Mouse (Mus musculus): Measurements from ENCODE around the gene Hoxc6. TPM values are rescaled to one million over a fixed set of nuclear protein-coding genes. Genes with fewer than 3 reads are reported as not detected.

The Hoxc6 gene
- polyA plus RNA-seq, 1 experiment from 2014 or later: not detected

GRCm38 (mm10) chr15:102979936-102980335, 18.1 kb upstream of the Hoxc6 start:
- TF ChIP-seq CTCF (IDR thresholded peaks at IDR 0.05; ENCODE audit: low read depth): no peak
- no peak for TF ChIP-seq EP300 (IDR thresholded peaks at IDR 0.05; ENCODE audit: low read depth)
- H3K27ac ChIP-seq (ENCODE audit: low read depth): no peak overlapping the region
- peaks cover 13% of the 10 kb centered on the region for H3K4me1 ChIP-seq (ENCODE audit: insufficient read depth)
- H3K4me3 ChIP-seq (ENCODE audit: low read depth, low read length): no peak overlapping the region
- H3K27me3 ChIP-seq (ENCODE audit: insufficient read depth, low read length): peaks cover 98% of the 10 kb centered on the region
- 22% methylated on average over 1 of the region's 1 CpGs for WGBS (ENCODE audit: insufficient replicate concordance)
- H3K9me3 ChIP-seq (ENCODE audit: low read length): no peaks in the 10 kb centered on the region
- ATAC-seq: no peak
- no peaks in the 10 kb centered on the region for H3K36me3 ChIP-seq (replicated peaks; ENCODE audit: insufficient read depth, low read length)
- H3K4me2 ChIP-seq (ENCODE audit: low read depth, low read length): no peak overlapping the region
- no peak overlapping the region for H3K9ac ChIP-seq (replicated peaks)
- DNase-seq: no peak

DNA sequence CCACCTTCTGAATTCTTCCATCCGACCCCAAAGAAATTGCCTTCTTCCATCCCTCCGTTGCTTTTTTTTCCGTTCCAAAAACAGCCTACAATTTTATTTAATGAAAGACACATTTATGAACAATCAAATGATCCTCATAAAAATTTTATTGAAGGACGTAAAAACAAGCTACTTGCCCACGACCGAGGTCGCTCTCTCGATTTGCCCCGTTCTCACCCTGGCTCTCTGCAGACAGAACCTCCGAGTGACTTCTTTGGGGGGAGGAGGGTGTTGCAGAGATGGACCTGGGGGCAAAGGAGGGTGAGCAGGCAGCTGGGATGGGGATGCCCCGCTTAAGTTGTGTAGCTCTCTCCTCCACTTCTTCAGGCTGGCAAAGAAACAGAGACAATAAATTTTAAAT, 17.7 kb upstream of the Hoxc6 start:
- Histone ChIP-seq H3K27me3 (ENCODE audit: insufficient read depth, low read length) (peaks cover 98% of the 10 kb centered on the region), H3K9me3 (ENCODE audit: low read length) (no peaks in the 10 kb centered on the region), H3K36me3 (replicated peaks; ENCODE audit: insufficient read depth, low read length) (no peaks in the 10 kb centered on the region), H3K4me1 (ENCODE audit: insufficient read depth) (peaks cover 13% of the 10 kb centered on the region), H3K9ac (replicated peaks) (no peak overlapping the region), H3K4me2 (ENCODE audit: low read depth, low read length) (no peak overlapping the region), H3K4me3 (ENCODE audit: low read depth, low read length) (no peak overlapping the region), H3K27ac (ENCODE audit: low read depth) (no peak overlapping the region)
- DNase-seq (no peak), ATAC-seq (no peak)
- WGBS (ENCODE audit: insufficient replicate concordance): 11% methylated on average over 11 of the region's 11 CpGs
- TF ChIP-seq CTCF (IDR thresholded peaks at IDR 0.05; ENCODE audit: low read depth): no peak

GRCm38 (mm10) chr15:102980912-102981311, 17.1 kb upstream of the Hoxc6 start:
- ATAC-seq (no peak), DNase-seq (no peak)
- Histone ChIP-seq H3K9ac (replicated peaks) (no peak overlapping the region), H3K4me1 (ENCODE audit: insufficient read depth) (peaks cover 13% of the 10 kb centered on the region), H3K36me3 (replicated peaks; ENCODE audit: insufficient read depth, low read length) (no peaks in the 10 kb centered on the region), H3K4me2 (ENCODE audit: low read depth, low read length) (no peak overlapping the region), H3K27ac (ENCODE audit: low read depth) (no peak overlapping the region), H3K27me3 (ENCODE audit: insufficient read depth, low read length) (peaks cover 98% of the 10 kb centered on the region), H3K4me3 (ENCODE audit: low read depth, low read length) (no peak overlapping the region), H3K9me3 (ENCODE audit: low read length) (no peaks in the 10 kb centered on the region)
- TF ChIP-seq CTCF (IDR thresholded peaks at IDR 0.05; ENCODE audit: low read depth) (no peak), EP300 (IDR thresholded peaks at IDR 0.05; ENCODE audit: low read depth) (no peak)
- WGBS (ENCODE audit: insufficient replicate concordance): 0% methylated on average over 14 of the region's 14 CpGs

GRCm38 (mm10) chr15:102981379-102982288, 16.4 kb upstream of the Hoxc6 start:
- Histone ChIP-seq H3K4me1 (ENCODE audit: insufficient read depth) (peaks cover 13% of the 10 kb centered on the region), H3K9ac (replicated peaks) (no peak overlapping the region), H3K9me3 (ENCODE audit: low read length) (no peaks in the 10 kb centered on the region), H3K27me3 (ENCODE audit: insufficient read depth, low read length) (peaks cover 98% of the 10 kb centered on the region), H3K27ac (ENCODE audit: low read depth) (no peak overlapping the region), H3K4me3 (ENCODE audit: low read depth, low read length) (peak overlapping the region; percentile 24), H3K4me2 (ENCODE audit: low read depth, low read length) (peak overlapping the region; percentile 35), H3K36me3 (replicated peaks; ENCODE audit: insufficient read depth, low read length) (no peaks in the 10 kb centered on the region)
- no peak for TF ChIP-seq EP300 (IDR thresholded peaks at IDR 0.05; ENCODE audit: low read depth)
- TF ChIP-seq CTCF (IDR thresholded peaks at IDR 0.05; ENCODE audit: low read depth): no peak
- no peak for ATAC-seq
- peak; percentile 23 for DNase-seq
- 1% methylated on average over 88 of the region's 88 CpGs for WGBS (ENCODE audit: insufficient replicate concordance)

GRCm38 (mm10) chr15:102983716-102984115, 14.3 kb upstream of the Hoxc6 start:
- no peaks in the 10 kb centered on the region for H3K9me3 ChIP-seq (ENCODE audit: low read length)
- H3K4me2 ChIP-seq (ENCODE audit: low read depth, low read length): no peak overlapping the region
- ATAC-seq (no peak), DNase-seq (no peak)
- WGBS (ENCODE audit: insufficient replicate concordance): 2% methylated on average over 12 of the region's 12 CpGs
- no peak overlapping the region for H3K4me3 ChIP-seq (ENCODE audit: low read depth, low read length)
- H3K4me1 ChIP-seq (ENCODE audit: insufficient read depth): peaks cover 5% of the 10 kb centered on the region
- no peak for TF ChIP-seq CTCF (IDR thresholded peaks at IDR 0.05; ENCODE audit: low read depth)
- no peak for TF ChIP-seq EP300 (IDR thresholded peaks at IDR 0.05; ENCODE audit: low read depth)
- no peak overlapping the region for H3K9ac ChIP-seq (replicated peaks)
- no peak overlapping the region for H3K27ac ChIP-seq (ENCODE audit: low read depth)
- no peaks in the 10 kb centered on the region for H3K36me3 ChIP-seq (replicated peaks; ENCODE audit: insufficient read depth, low read length)
- peaks cover 98% of the 10 kb centered on the region for H3K27me3 ChIP-seq (ENCODE audit: insufficient read depth, low read length)

DNA sequence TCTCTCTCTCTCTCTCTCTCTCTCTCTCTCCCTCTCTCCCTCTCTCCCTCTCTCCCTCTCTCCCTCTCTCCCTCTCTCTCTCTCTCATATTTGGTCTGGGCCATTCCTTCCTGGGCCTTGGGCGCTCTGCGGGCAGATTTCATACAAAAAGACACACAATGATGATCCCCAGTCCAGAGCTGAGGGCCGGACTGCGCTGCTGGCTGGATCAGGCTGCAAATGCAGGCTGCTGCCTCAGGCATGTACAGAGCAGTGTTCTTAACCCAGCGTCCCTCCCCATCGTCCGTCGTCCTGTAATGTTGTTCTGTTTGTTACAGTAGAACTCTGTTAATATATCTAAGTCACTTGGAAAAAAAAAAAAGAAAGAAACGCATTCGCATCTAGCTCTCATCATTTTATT, 13.5 kb upstream of the Hoxc6 start:
- Histone ChIP-seq H3K9ac (replicated peaks) (no peak overlapping the region), H3K4me1 (ENCODE audit: insufficient read depth) (peaks cover 5% of the 10 kb centered on the region), H3K4me3 (ENCODE audit: low read depth, low read length) (no peak overlapping the region), H3K4me2 (ENCODE audit: low read depth, low read length) (no peak overlapping the region), H3K36me3 (replicated peaks; ENCODE audit: insufficient read depth, low read length) (no peaks in the 10 kb centered on the region), H3K27me3 (ENCODE audit: insufficient read depth, low read length) (peaks cover 98% of the 10 kb centered on the region), H3K27ac (ENCODE audit: low read depth) (no peak overlapping the region), H3K9me3 (ENCODE audit: low read length) (no peaks in the 10 kb centered on the region)
- TF ChIP-seq CTCF (IDR thresholded peaks at IDR 0.05; ENCODE audit: low read depth) (no peak), EP300 (IDR thresholded peaks at IDR 0.05; ENCODE audit: low read depth) (no peak)
- no peak for ATAC-seq
- no peak for DNase-seq
- 14% methylated on average over 10 of the region's 10 CpGs for WGBS (ENCODE audit: insufficient replicate concordance)

Data from liver, postnatal 0 days (tissue).